Mouse (Mus musculus) frontal cortex, adult 2 months (tissue): ENCODE measurements around the gene Cdc42bpa. TPM values are rescaled to one million over a fixed set of nuclear protein-coding genes. Genes with fewer than 3 reads are reported as not detected.

Experiments used
- DNase-seq, 2 experiments: peaks; one replicate each; pipeline ENCODE4 v3.0.0; 2022; ENCODE audit warnings: low spot score in 1 of 2; ENCODE audit errors: extremely low spot score in 1 of 2
- polyA plus RNA-seq: library from polyadenylated mRNA; depleted of rRNA; stranded (reverse); fragments of >200 nt; gene quantifications from 2 replicates; pipeline ENCODE4 v1.2.3, GENCODE M21; 2012; rRNA removed

Cdc42bpa gene
- polyA plus RNA-seq, 1 experiment, result 133 TPM

DNA sequence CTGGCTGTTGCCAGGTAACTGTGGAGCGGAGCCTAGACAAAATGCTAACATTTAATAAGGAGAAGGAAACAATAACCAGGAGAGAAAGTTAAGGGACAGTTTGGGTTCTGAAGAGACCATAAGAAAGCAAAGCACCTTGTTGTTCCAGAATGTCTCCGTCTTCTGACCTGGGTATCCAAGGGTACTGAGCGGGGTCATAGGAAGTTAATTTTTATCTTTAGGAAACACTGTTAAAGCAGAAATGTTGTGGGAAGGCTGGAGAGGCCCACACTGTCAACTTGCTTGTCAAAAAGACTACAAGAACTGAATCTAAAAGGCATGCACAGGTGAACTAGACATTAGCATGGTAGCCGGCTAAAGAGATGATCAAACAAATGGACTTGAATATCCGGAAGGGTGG lies 252.6 kb downstream of the Cdc42bpa start:
- DNase-seq, result no peak

DNA sequence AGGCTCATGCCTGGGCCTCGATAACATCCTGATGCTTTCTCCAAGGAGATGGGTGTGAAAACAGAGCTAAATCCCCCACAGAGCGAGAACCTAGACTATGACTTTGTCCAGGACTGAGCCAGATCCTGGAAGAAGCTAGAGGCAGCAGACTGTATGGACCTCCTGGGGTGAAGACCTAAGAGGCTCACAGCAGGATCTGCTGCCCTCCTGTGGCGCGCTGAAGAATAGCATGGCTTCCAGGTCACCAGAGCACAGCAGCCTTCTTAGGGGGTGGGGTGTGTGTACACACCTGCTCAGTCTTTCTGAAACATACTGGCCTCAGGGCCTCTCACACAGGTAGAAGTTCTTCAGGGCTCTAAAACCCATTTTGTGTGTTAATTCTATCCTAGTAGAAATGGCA lies 254.8 kb downstream of the Cdc42bpa start:
- DNase-seq, result peak; percentile 33 to 66

Other genes starting within 250 kb of the Cdc42bpa start
- 0.04 and 0.12 TPM in 2 replicates for gene Kif28, start 215.2 kb upstream of the Cdc42bpa start, polyA plus RNA-seq
- gene Gm10518, start 157.1 kb upstream of the Cdc42bpa start, polyA plus RNA-seq, result not detected in 2 replicates
- 30.3 and 32.8 TPM in 2 replicates for gene Ahctf1, start 156.8 kb upstream of the Cdc42bpa start, polyA plus RNA-seq
- gene Coq8a, start 239.1 kb downstream of the Cdc42bpa start, polyA plus RNA-seq, result 35.7 and 39.5 TPM in 2 replicates